Mouse (Mus musculus): Measurements from ENCODE around the gene Capza1. TPM values are rescaled to one million over a fixed set of nuclear protein-coding genes. Genes with fewer than 3 reads are reported as not detected.
A peak's percentile ranks its signal among the peaks of the same experiment; 100 is the strongest.

The Capza1 gene
- polyA plus RNA-seq, 1 experiment, result 215 TPM

GRCm38 (mm10) chr3:104782061-104782681 lies 82.1 kb downstream of the Capza1 start:
- Histone ChIP-seq H3K27me3 (ENCODE audit: control insufficient read depth, insufficient read depth, low read length, poor library complexity, severe bottlenecking) (no peaks in the 10 kb centered on the region), H3K36me3 (ENCODE audit: control insufficient read depth, insufficient read depth, low read length, poor library complexity, severe bottlenecking) (no peaks in the 10 kb centered on the region), H3K27ac (ENCODE audit: insufficient read depth, low read length) (peak overlapping the region; percentile 21), H3K4me3 (ENCODE audit: low read depth, low read length) (peak overlapping the region; percentile 75), H3K4me1 (ENCODE audit: control insufficient read depth, insufficient read depth, low read length) (peaks cover 5% of the 10 kb centered on the region), H3K9ac (ENCODE audit: low read depth, poor library complexity, severe bottlenecking) (peak overlapping the region; percentile 76), H3K9me3 (replicated peaks; ENCODE audit: control insufficient read depth, insufficient read depth, low read length, poor library complexity, severe bottlenecking) (no peaks in the 10 kb centered on the region)
- no peak for TF ChIP-seq CTCF (IDR thresholded peaks at IDR 0.05; ENCODE audit: low read depth, low read length)
- TF ChIP-seq EP300 (IDR thresholded peaks at IDR 0.05; ENCODE audit: insufficient read depth, low read depth, low read length), result 0 out of 2 replicates have a peak, but pooled peaks have one; percentile 3

- no peaks in the 10 kb centered on the region for H3K36me3 ChIP-seq (ENCODE audit: control insufficient read depth, insufficient read depth, low read length, poor library complexity, severe bottlenecking)
- H3K9me3 ChIP-seq (replicated peaks; ENCODE audit: control insufficient read depth, insufficient read depth, low read length, poor library complexity, severe bottlenecking), result no peaks in the 10 kb centered on the region
- peak within 1 kb of the TSS; percentile 76 for H3K9ac ChIP-seq (ENCODE audit: low read depth, poor library complexity, severe bottlenecking)
- H3K27me3 ChIP-seq (ENCODE audit: control insufficient read depth, insufficient read depth, low read length, poor library complexity, severe bottlenecking), result no peaks in the 10 kb centered on the region
- H3K4me3 ChIP-seq (ENCODE audit: low read depth, low read length), result peak within 1 kb of the TSS; percentile 75
- TF ChIP-seq POLR2A (IDR thresholded peaks at IDR 0.05; ENCODE audit: insufficient read depth, low read length), result no peak
- no peak for TF ChIP-seq CTCF (IDR thresholded peaks at IDR 0.05; ENCODE audit: low read depth, low read length)
- TF ChIP-seq EP300 (IDR thresholded peaks at IDR 0.05; ENCODE audit: insufficient read depth, low read depth, low read length), result no peak
- peaks cover 5% of the 10 kb centered on the region for H3K4me1 ChIP-seq (ENCODE audit: control insufficient read depth, insufficient read depth, low read length)
- peak within 1 kb of the TSS; percentile 21 for H3K27ac ChIP-seq (ENCODE audit: insufficient read depth, low read length)
Measured at GRCm38 (mm10) chr3:104781471-104781903, 82.8 kb downstream of the Capza1 start, which contains the start of gene Fam19a3. TSS of gene Fam19a3 (minus strand) at chr3:104781840.

GRCm38 (mm10) chr3:104780561-104781420 lies 83.5 kb downstream of the Capza1 start, which contains the start of gene Ppm1j:
TSS of gene Ppm1j (plus strand) at chr3:104781056.
- H3K9me3 ChIP-seq (replicated peaks; ENCODE audit: control insufficient read depth, insufficient read depth, low read length, poor library complexity, severe bottlenecking), result no peaks in the 10 kb centered on the region
- no peak within 1 kb of the TSS for H3K27ac ChIP-seq (ENCODE audit: insufficient read depth, low read length)
- H3K4me3 ChIP-seq (ENCODE audit: low read depth, low read length), result peak within 1 kb of the TSS; percentile 75
- H3K9ac ChIP-seq (ENCODE audit: low read depth, poor library complexity, severe bottlenecking), result peak within 1 kb of the TSS; percentile 76
- H3K4me1 ChIP-seq (ENCODE audit: control insufficient read depth, insufficient read depth, low read length), result peaks cover 5% of the 10 kb centered on the region
- no peaks in the 10 kb centered on the region for H3K27me3 ChIP-seq (ENCODE audit: control insufficient read depth, insufficient read depth, low read length, poor library complexity, severe bottlenecking)
- TF ChIP-seq EP300 (IDR thresholded peaks at IDR 0.05; ENCODE audit: insufficient read depth, low read depth, low read length) (0 out of 2 replicates have a peak, but pooled peaks have one; percentile 18), POLR2A (IDR thresholded peaks at IDR 0.05; ENCODE audit: insufficient read depth, low read length) (no peak), CTCF (IDR thresholded peaks at IDR 0.05; ENCODE audit: low read depth, low read length) (no peak)
- no peaks in the 10 kb centered on the region for H3K36me3 ChIP-seq (ENCODE audit: control insufficient read depth, insufficient read depth, low read length, poor library complexity, severe bottlenecking)

- H3K36me3 ChIP-seq (ENCODE audit: control insufficient read depth, insufficient read depth, low read length, poor library complexity, severe bottlenecking), result no peaks in the 10 kb centered on the region
- no peaks in the 10 kb centered on the region for H3K27me3 ChIP-seq (ENCODE audit: control insufficient read depth, insufficient read depth, low read length, poor library complexity, severe bottlenecking)
- H3K4me3 ChIP-seq (ENCODE audit: low read depth, low read length), result no peak overlapping the region
- no peak for TF ChIP-seq EP300 (IDR thresholded peaks at IDR 0.05; ENCODE audit: insufficient read depth, low read depth, low read length)
- TF ChIP-seq CTCF (IDR thresholded peaks at IDR 0.05; ENCODE audit: low read depth, low read length), result peak; percentile 85
- peaks cover 5% of the 10 kb centered on the region for H3K4me1 ChIP-seq (ENCODE audit: control insufficient read depth, insufficient read depth, low read length)
- no peak overlapping the region for H3K27ac ChIP-seq (ENCODE audit: insufficient read depth, low read length)
- no peak overlapping the region for H3K9ac ChIP-seq (ENCODE audit: low read depth, poor library complexity, severe bottlenecking)
- H3K9me3 ChIP-seq (replicated peaks; ENCODE audit: control insufficient read depth, insufficient read depth, low read length, poor library complexity, severe bottlenecking), result no peaks in the 10 kb centered on the region
Measured at GRCm38 (mm10) chr3:104779949-104780348, 84.4 kb downstream of the Capza1 start.

- Histone ChIP-seq H3K4me3 (ENCODE audit: low read depth, low read length) (peak overlapping the region; percentile 56), H3K36me3 (ENCODE audit: control insufficient read depth, insufficient read depth, low read length, poor library complexity, severe bottlenecking) (no peaks in the 10 kb centered on the region), H3K4me1 (ENCODE audit: control insufficient read depth, insufficient read depth, low read length) (no peaks in the 10 kb centered on the region), H3K27ac (ENCODE audit: insufficient read depth, low read length) (no peak overlapping the region), H3K27me3 (ENCODE audit: control insufficient read depth, insufficient read depth, low read length, poor library complexity, severe bottlenecking) (no peaks in the 10 kb centered on the region), H3K9ac (ENCODE audit: low read depth, poor library complexity, severe bottlenecking) (peak overlapping the region; percentile 55), H3K9me3 (replicated peaks; ENCODE audit: control insufficient read depth, insufficient read depth, low read length, poor library complexity, severe bottlenecking) (no peaks in the 10 kb centered on the region)
- TF ChIP-seq CTCF (IDR thresholded peaks at IDR 0.05; ENCODE audit: low read depth, low read length), result peak; percentile 52
- no peak for TF ChIP-seq POLR2A (IDR thresholded peaks at IDR 0.05; ENCODE audit: insufficient read depth, low read length)
Measured at GRCm38 (mm10) chr3:104777342-104777741, 87.0 kb downstream of the Capza1 start.

GRCm38 (mm10) chr3:104773301-104773700 lies 91.0 kb downstream of the Capza1 start:
- no peaks in the 10 kb centered on the region for H3K27me3 ChIP-seq (ENCODE audit: control insufficient read depth, insufficient read depth, low read length, poor library complexity, severe bottlenecking)

More at GRCm38 (mm10) chr3:104773301-104773700, 91.0 kb downstream of the Capza1 start:
- Histone ChIP-seq H3K4me1 (ENCODE audit: control insufficient read depth, insufficient read depth, low read length) (no peaks in the 10 kb centered on the region), H3K36me3 (ENCODE audit: control insufficient read depth, insufficient read depth, low read length, poor library complexity, severe bottlenecking) (no peaks in the 10 kb centered on the region), H3K9me3 (replicated peaks; ENCODE audit: control insufficient read depth, insufficient read depth, low read length, poor library complexity, severe bottlenecking) (no peaks in the 10 kb centered on the region), H3K9ac (ENCODE audit: low read depth, poor library complexity, severe bottlenecking) (no peak overlapping the region), H3K4me3 (ENCODE audit: low read depth, low read length) (no peak overlapping the region), H3K27ac (ENCODE audit: insufficient read depth, low read length) (no peak overlapping the region)
- no peak for TF ChIP-seq CTCF (IDR thresholded peaks at IDR 0.05; ENCODE audit: low read depth, low read length)
- no peak for TF ChIP-seq EP300 (IDR thresholded peaks at IDR 0.05; ENCODE audit: insufficient read depth, low read depth, low read length)
- TF ChIP-seq POLR2A (IDR thresholded peaks at IDR 0.05; ENCODE audit: insufficient read depth, low read length), result no peak

Other genes with a start within 250 kb of the Capza1 start
- 78.7 and 87.2 TPM in 2 replicates for gene Slc16a1, start 225.8 kb downstream of the Capza1 start, polyA plus RNA-seq (2011; ENCODE audit: insufficient read depth, insufficient read length, low read depth, missing spikeins)
- 21.4 and 23.8 TPM in 2 replicates for gene Ppm1j, start 83.4 kb downstream of the Capza1 start, polyA plus RNA-seq (2011; ENCODE audit: insufficient read depth, insufficient read length, low read depth, missing spikeins)
- 0.20 and 0.31 TPM in 2 replicates for gene Fam19a3, start 82.7 kb downstream of the Capza1 start, polyA plus RNA-seq (2011; ENCODE audit: insufficient read depth, insufficient read length, low read depth, missing spikeins)
- 123 and 125 TPM in 2 replicates for gene Rhoc, start 76.1 kb downstream of the Capza1 start, polyA plus RNA-seq (2011; ENCODE audit: insufficient read depth, insufficient read length, low read depth, missing spikeins)
- 79.9 and 90.4 TPM in 2 replicates for gene Mov10, start 45.9 kb downstream of the Capza1 start, polyA plus RNA-seq (2011; ENCODE audit: insufficient read depth, insufficient read length, low read depth, missing spikeins)
- 29.4 and 30.0 TPM in 2 replicates for gene St7l, start 500 bp downstream of the Capza1 start, polyA plus RNA-seq (2011; ENCODE audit: insufficient read depth, insufficient read length, low read depth, missing spikeins)
- gene Wnt2b, start 97.4 kb upstream of the Capza1 start, polyA plus RNA-seq (2011; ENCODE audit: insufficient read depth, insufficient read length, low read depth, missing spikeins), result 1.8 and 2.0 TPM in 2 replicates
- gene Cttnbp2nl, start 188.6 kb upstream of the Capza1 start, polyA plus RNA-seq (2011; ENCODE audit: insufficient read depth, insufficient read length, low read depth, missing spikeins), result 46.2 and 50.0 TPM in 2 replicates
- not detected in 2 replicates for gene 4930564D02Rik, start 202.3 kb upstream of the Capza1 start, polyA plus RNA-seq (2011; ENCODE audit: insufficient read depth, insufficient read length, low read depth, missing spikeins)

Data from ES-Bruce4 (cell line).